Mouse (Mus musculus) hindbrain, embryonic 14.5 days (tissue): ENCODE measurements around the gene Serping1. TPM values are rescaled to one million over a fixed set of nuclear protein-coding genes. Genes with fewer than 3 reads are reported as not detected.
A peak's percentile ranks its signal among the peaks of the same experiment; 100 is the strongest.

ENCODE experiments used
- ATAC-seq: fragments of 200-750 bp; cut with Nextera tagmentation; 2 replicates; pipeline ENCODE4 v1.8.0; 2017; ENCODE audit warnings: moderate number of reproducible peaks, mild to moderate bottlenecking, moderate TSS enrichment, moderate library complexity; ENCODE audit not compliant: low FRiP score
- DNase-seq: peaks from one replicate; pipeline ENCODE4 v3.0.0-alpha.2; 2015; ENCODE audit warnings: low spot score
- H3K27ac ChIP-seq: fragments of 300-500 bp; sonication (generic); 2 replicates; pipeline ENCODE4 v1.5.1; 2014; ENCODE audit warnings: mild to moderate bottlenecking, moderate library complexity
- H3K27me3 ChIP-seq: fragments of 300-500 bp; sonication (generic); 2 replicates; pipeline ENCODE4 v1.6.1; 2014; ENCODE audit warnings: mild to moderate bottlenecking, low read length, mixed read lengths; ENCODE audit not compliant: control insufficient read depth, insufficient read depth
- H3K36me3 ChIP-seq: fragments of 300-500 bp; sonication (generic); replicated peaks from 2 replicates; pipeline ENCODE4 v1.6.1; 2014; ENCODE audit not compliant: control insufficient read depth, insufficient read depth
- H3K4me1 ChIP-seq: fragments of 300-500 bp; sonication (generic); replicated peaks from 2 replicates; pipeline ENCODE4 v1.6.1; 2014; ENCODE audit warnings: antibody characterized with exemption, low read length, mixed read lengths; ENCODE audit not compliant: control insufficient read depth, insufficient read depth
- H3K4me2 ChIP-seq: fragments of 300-500 bp; sonication (generic); replicated peaks from 2 replicates; pipeline ENCODE4 v1.6.1; 2014; ENCODE audit warnings: mild to moderate bottlenecking, moderate library complexity
- H3K4me3 ChIP-seq: fragments of 300-500 bp; sonication (generic); replicated peaks from 2 replicates; pipeline ENCODE4 v1.5.1; 2014; ENCODE audit warnings: mild to moderate bottlenecking, low read length
- H3K9ac ChIP-seq: fragments of 300-500 bp; sonication (generic); 2 replicates; pipeline ENCODE4 v1.6.1; 2014
- H3K9me3 ChIP-seq: fragments of 300-500 bp; sonication (generic); 2 replicates; pipeline ENCODE4 v1.6.1; 2016; ENCODE audit warnings: low read length; ENCODE audit not compliant: control insufficient read depth
- WGBS: fragments of 180-500 bp; shearing (Covaris S2); extraction: QIAGEN DNeasy Blood & Tissue Kit; methylation state at CpG from one replicate; pipeline ENCODE4 v1.1.7; 2014; 5-methylcytosine and 5-hydroxymethylcytosine counted together
- polyA plus RNA-seq: library from polyadenylated mRNA; unstranded; fragments of >200 nt; fragmentation: Nextera tagmentation; extraction: Ambion mirVana; gene quantifications from 2 replicates; pipeline ENCODE4 v1.2.1, GENCODE M21; 2014

Gene Serping1
- polyA plus RNA-seq, 1 experiment from 2014 or later, result 36.3 TPM

DNA sequence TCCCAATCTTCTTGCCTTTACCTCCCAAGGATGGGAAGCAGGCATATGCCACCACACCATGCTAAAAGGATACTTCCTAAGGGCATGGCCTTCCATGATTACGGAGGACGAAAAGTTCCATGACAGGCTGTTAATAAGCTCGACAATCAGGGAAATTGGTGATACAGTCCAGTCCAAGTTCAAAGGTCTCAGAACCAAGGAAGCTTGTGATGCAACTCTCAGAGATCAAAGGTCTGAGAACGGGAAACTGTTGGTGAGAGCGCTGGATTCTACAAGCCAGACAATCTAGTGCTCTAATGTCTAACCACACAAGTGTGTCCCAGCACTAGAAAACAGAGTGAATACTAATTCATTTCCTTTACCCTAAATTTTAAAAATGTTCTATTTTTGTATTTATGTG, 19.0 kb downstream of the Serping1 start:
- no peaks in the 10 kb centered on the region for H3K27me3 ChIP-seq
- no peak overlapping the region for H3K4me3 ChIP-seq
- DNase-seq (no peak), ATAC-seq (no peak)
- H3K4me2 ChIP-seq, result no peak overlapping the region
- no peaks in the 10 kb centered on the region for H3K9me3 ChIP-seq
- WGBS, result 87% methylated on average over 5 of the region's 5 CpGs
- no peaks in the 10 kb centered on the region for H3K4me1 ChIP-seq
- no peak overlapping the region for H3K27ac ChIP-seq
- no peak overlapping the region for H3K9ac ChIP-seq
- no peaks in the 10 kb centered on the region for H3K36me3 ChIP-seq

DNA sequence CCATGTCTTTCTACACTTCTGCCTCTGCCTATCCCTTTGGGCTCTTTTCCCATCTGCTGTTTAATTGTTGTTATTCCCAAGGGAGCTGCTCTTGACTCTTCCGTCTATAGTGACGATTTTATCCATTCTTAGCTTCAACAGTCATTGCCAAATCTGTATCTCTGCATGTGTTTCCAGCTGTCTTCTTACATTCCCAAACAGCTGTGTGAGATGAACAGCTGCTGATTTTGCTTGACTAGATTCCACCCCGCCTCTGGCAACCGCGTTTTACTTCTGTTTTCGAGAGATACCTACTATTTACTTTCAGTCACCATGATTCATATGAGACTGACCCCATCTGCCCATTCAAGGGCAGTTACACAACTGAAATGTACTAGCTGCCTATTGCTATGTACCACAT, 25.1 kb downstream of the Serping1 start:
- H3K4me2 ChIP-seq, result no peak overlapping the region
- H3K27ac ChIP-seq, result no peak overlapping the region
- no peak overlapping the region for H3K9ac ChIP-seq
- H3K4me3 ChIP-seq, result no peak overlapping the region
- ATAC-seq, result no peak
- H3K36me3 ChIP-seq, result no peaks in the 10 kb centered on the region
- no peaks in the 10 kb centered on the region for H3K27me3 ChIP-seq
- H3K9me3 ChIP-seq, result no peaks in the 10 kb centered on the region
- H3K4me1 ChIP-seq, result no peaks in the 10 kb centered on the region
- WGBS, result 72% methylated on average over 6 of the region's 6 CpGs
- peak; percentile 28 for DNase-seq

DNA sequence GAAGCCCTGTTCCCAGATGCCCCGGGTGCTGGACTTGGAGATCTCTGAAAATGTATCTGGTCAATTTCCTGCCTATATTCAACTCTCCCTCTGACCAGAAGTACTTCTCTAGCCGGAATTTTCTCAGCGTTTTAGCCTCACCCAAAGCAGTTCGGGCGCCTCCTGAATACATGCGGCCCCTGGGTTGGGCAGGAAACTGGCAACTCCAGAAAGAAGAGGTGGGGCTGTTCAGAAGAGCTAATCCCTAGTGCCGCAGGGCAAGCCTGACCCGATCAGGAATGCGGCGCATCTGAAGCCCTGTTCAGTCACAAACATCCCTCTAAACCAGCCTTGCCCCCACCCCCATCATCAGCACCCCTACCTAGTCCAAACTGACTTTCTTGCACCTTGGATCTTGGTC, 31.1 kb downstream of the Serping1 start:
- peak overlapping the region; percentile 98 for H3K27ac ChIP-seq

GRCm38 (mm10) chr2:84743561-84743960, 31.7 kb downstream of the Serping1 start, which contains the start of gene Gm19426:
TSS of gene Gm19426 (minus strand) at chr2:84743655.
- H3K4me1 ChIP-seq, result peaks cover 40% of the 10 kb centered on the region
- peak within 1 kb of the TSS; percentile 89 for H3K4me3 ChIP-seq
- ATAC-seq (peak; percentile 91), DNase-seq (peak; percentile 87)
- H3K27me3 ChIP-seq, result no peaks in the 10 kb centered on the region
- H3K4me2 ChIP-seq, result peak within 1 kb of the TSS; percentile 86
- H3K9me3 ChIP-seq, result no peaks in the 10 kb centered on the region
- peak within 1 kb of the TSS; percentile 98 for H3K27ac ChIP-seq
- WGBS, result under 1% methylated on average over 25 of the region's 25 CpGs
- 0 out of 2 replicates have a peak, but pooled peaks cover 7% of the 10 kb centered on the region for H3K36me3 ChIP-seq
- H3K9ac ChIP-seq, result peak within 1 kb of the TSS; percentile 89

More for the DNA sequence above, 31.1 kb downstream of the Serping1 start:
- no peaks in the 10 kb centered on the region for H3K27me3 ChIP-seq
- 0 out of 2 replicates have a peak, but pooled peaks cover 7% of the 10 kb centered on the region for H3K36me3 ChIP-seq
- H3K9me3 ChIP-seq, result no peaks in the 10 kb centered on the region
- H3K4me3 ChIP-seq, result peak overlapping the region; percentile 89
- WGBS, result 2% methylated on average over 10 of the region's 10 CpGs
- H3K4me1 ChIP-seq, result peaks cover 37% of the 10 kb centered on the region
- peak overlapping the region; percentile 86 for H3K4me2 ChIP-seq
- DNase-seq (peak; percentile 33), ATAC-seq (peak; percentile 15)
- peak overlapping the region; percentile 89 for H3K9ac ChIP-seq

- H3K4me2 ChIP-seq, result peak overlapping the region; percentile 86
- ATAC-seq (peak; percentile 82), DNase-seq (peak; percentile 73)
- 0 out of 2 replicates have a peak, but pooled peaks cover 7% of the 10 kb centered on the region for H3K36me3 ChIP-seq
- H3K27me3 ChIP-seq, result no peaks in the 10 kb centered on the region
- H3K4me1 ChIP-seq, result peaks cover 46% of the 10 kb centered on the region
- no peaks in the 10 kb centered on the region for H3K9me3 ChIP-seq
- 1% methylated on average over 24 of the region's 26 CpGs for WGBS
- H3K4me3 ChIP-seq, result peak overlapping the region; percentile 89
- H3K27ac ChIP-seq, result peak overlapping the region; percentile 98
- peak overlapping the region; percentile 89 for H3K9ac ChIP-seq
Measured at GRCm38 (mm10) chr2:84742451-84743283, 32.6 kb downstream of the Serping1 start.

DNA sequence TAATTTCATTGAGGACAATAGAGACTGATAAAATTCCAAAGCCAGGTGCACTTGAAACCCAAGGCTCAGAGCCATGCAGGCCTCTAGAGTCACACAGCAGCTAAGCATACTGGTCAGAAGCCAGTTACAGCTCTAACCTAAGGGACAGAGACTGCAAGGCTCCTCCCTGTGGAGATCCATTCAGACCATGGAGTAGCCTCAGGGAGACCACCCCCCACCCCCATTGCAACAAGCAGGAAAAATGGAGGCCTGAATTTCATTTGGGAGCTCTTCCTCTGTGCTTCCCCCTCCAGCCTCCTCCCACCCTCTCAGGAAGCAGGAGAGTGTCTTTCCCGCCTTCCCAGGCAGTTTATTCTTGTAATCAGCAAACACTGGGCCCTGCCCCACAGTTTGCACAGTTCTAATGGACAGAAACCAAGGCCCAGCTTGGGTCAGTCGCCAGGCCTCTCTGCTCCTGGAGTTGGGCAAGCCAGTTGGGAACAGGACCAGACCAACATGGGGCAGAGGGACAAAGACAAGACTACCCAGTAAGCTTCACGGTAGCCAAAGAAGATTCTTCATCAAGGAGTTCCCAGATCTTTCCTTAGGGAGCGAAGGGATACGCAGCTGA, 33.3 kb downstream of the Serping1 start:
- no peaks in the 10 kb centered on the region for H3K27me3 ChIP-seq
- no peak; the same call in 1 of the 2 replicates for ATAC-seq
- H3K4me3 ChIP-seq, result peak overlapping the region; percentile 89
- WGBS, result 2% methylated on average over 5 of the region's 5 CpGs
- no peak for DNase-seq
- H3K4me2 ChIP-seq, result peak overlapping the region; percentile 86
- 0 out of 2 replicates have a peak, but pooled peaks cover 7% of the 10 kb centered on the region for H3K36me3 ChIP-seq
- no peaks in the 10 kb centered on the region for H3K9me3 ChIP-seq
- peaks cover 54% of the 10 kb centered on the region for H3K4me1 ChIP-seq
- H3K9ac ChIP-seq, result peak overlapping the region; percentile 89
- H3K27ac ChIP-seq, result peak overlapping the region; percentile 98

DNA sequence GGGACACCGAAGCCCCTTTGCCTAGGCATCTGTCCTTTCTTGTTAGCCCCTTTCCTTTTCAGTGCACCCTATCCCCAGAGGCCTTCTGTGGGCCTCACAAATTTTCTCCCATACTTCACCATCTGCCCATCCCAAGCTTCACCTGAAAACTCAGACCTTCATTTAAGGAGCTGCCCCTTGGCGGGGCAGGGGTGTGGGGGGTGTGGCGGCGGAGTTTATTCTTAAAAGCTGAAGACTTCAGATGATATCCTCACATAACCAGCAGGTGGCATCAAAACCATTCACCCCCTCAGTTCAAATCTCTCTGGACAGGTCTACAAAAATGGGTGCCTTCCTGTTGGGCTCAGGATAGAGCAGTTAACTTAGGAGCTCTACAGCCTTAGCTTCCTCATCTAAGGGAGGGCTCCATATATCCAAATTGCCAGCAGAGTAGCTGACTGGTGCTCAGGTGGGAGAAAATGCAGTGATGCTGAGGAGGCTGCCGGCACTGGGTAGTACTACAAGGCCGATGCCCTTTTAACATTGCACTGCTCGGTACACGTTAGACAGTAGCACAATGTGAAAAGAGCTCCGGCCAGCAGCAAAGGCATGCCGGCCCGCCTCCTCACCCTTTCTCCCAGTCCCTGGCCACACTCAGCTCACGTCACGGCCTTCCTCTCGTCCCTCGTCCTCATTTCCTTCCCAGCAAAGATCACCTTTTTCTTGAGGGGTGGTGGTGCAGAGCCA, 34.5 kb downstream of the Serping1 start:
- H3K9ac ChIP-seq, result 0 out of 2 replicates have a peak overlapping the region, but pooled peaks have one; percentile 11
- H3K4me2 ChIP-seq, result peak overlapping the region; percentile 86
- H3K4me3 ChIP-seq, result no peak overlapping the region
- no peaks in the 10 kb centered on the region for H3K27me3 ChIP-seq
- ATAC-seq (no peak), DNase-seq (no peak)
- 65% methylated on average over 15 of the region's 15 CpGs for WGBS
- H3K27ac ChIP-seq, result no peak overlapping the region
- 0 out of 2 replicates have a peak, but pooled peaks cover 7% of the 10 kb centered on the region for H3K36me3 ChIP-seq
- H3K9me3 ChIP-seq, result no peaks in the 10 kb centered on the region
- H3K4me1 ChIP-seq, result peaks cover 65% of the 10 kb centered on the region

DNA sequence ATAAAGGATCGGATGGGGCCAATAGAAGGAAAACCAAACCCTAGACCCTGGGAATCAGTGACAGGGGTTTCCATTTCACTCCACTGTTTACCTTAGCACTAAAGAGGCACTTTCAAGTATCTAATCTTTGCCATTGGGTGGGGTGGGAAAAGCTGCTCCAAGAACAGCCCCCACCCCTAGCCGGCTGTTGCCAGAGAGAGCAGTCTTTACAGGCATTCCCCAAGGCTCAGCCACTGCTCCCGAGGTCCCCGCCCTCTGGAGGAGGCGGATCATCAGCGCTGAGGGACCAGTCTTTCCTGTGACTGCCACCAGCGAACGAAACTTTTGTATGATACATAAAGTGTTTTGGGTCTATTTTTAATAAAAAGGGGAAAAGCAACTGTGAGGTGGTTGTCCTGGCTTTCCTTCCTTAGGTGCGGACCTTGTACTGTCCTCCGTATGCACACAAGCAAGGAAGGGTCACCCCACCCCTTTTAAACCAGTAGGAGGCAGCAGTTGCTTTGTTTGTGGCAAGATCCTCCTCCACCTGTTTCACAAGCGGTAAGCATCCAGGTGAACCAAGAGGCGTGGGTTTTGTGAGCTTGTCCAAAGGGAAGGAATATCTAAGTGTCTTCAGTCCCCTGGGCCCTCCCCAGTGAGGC, 36.9 kb downstream of the Serping1 start:
- Histone ChIP-seq H3K4me3 (no peak overlapping the region), H3K9ac (peak overlapping the region; percentile 7; the same call in 1 of the 2 replicates)

More for the DNA sequence above, 36.9 kb downstream of the Serping1 start:
- H3K4me1 ChIP-seq, result peaks cover 75% of the 10 kb centered on the region
- no peaks in the 10 kb centered on the region for H3K9me3 ChIP-seq
- no peaks in the 10 kb centered on the region for H3K27me3 ChIP-seq
- H3K4me2 ChIP-seq, result peak overlapping the region; percentile 68
- WGBS, result 3% methylated on average over 12 of the region's 12 CpGs
- H3K36me3 ChIP-seq, result 0 out of 2 replicates have a peak, but pooled peaks cover 7% of the 10 kb centered on the region
- ATAC-seq (no peak), DNase-seq (peak; percentile 53)
- no peak overlapping the region for H3K27ac ChIP-seq
